Mouse (Mus musculus): ENCODE measurements at regions not wholly inside any gene's neighbourhood (a gene's known extent, or its start where the extent isn't known, plus 50 kb on each side); places are given as distances from the start of the nearest gene placed in this dataset.

GRCm38 (mm10) chr9:41600778-41601177, 439.3 kb upstream of the Ubash3b start:
- Histone ChIP-seq H3K9me3 (ENCODE audit: control insufficient read depth, low read length) (no peaks in the 10 kb centered on the region), H3K4me3 (replicated peaks; ENCODE audit: low read length) (no peak overlapping the region), H3K36me3 (ENCODE audit: control insufficient read depth, insufficient read depth, low read length) (peaks cover 3% of the 10 kb centered on the region; the same call in 1 of the 2 replicates), H3K4me2 (replicated peaks; ENCODE audit: low read depth, low read length, severe bottlenecking) (no peak overlapping the region), H3K9ac (ENCODE audit: low read depth, low read length, severe bottlenecking) (no peak overlapping the region), H3K27ac (replicated peaks; ENCODE audit: low read depth, low read length) (no peak overlapping the region), H3K4me1 (ENCODE audit: control insufficient read depth, insufficient read depth, low read length) (peaks cover 19% of the 10 kb centered on the region), H3K27me3 (ENCODE audit: control insufficient read depth, insufficient read depth, low read length) (no peaks in the 10 kb centered on the region)
- no peak for DNase-seq (ENCODE audit: low spot score)
- no peak for ATAC-seq (ENCODE audit: low FRiP score, low read depth)
- WGBS = 69% methylated on average over 3 of the region's 3 CpGs
- TF ChIP-seq POLR2A (IDR thresholded peaks at IDR 0.05; ENCODE audit: borderline replicate concordance, extremely low read depth, insufficient read depth, insufficient read length) = no peak

GRCm38 (mm10) chr9:41599874-41600273, 438.4 kb upstream of the Ubash3b start:
- peaks cover 23% of the 10 kb centered on the region for H3K4me1 ChIP-seq (ENCODE audit: control insufficient read depth, insufficient read depth, low read length)
- H3K27ac ChIP-seq (replicated peaks; ENCODE audit: low read depth, low read length) = no peak overlapping the region
- no peak overlapping the region for H3K9ac ChIP-seq (ENCODE audit: low read depth, low read length, severe bottlenecking)
- H3K36me3 ChIP-seq (ENCODE audit: control insufficient read depth, insufficient read depth, low read length) = peaks cover 3% of the 10 kb centered on the region; the same call in 1 of the 2 replicates
- no peaks in the 10 kb centered on the region for H3K9me3 ChIP-seq (ENCODE audit: control insufficient read depth, low read length)
- no peak for TF ChIP-seq POLR2A (IDR thresholded peaks at IDR 0.05; ENCODE audit: borderline replicate concordance, extremely low read depth, insufficient read depth, insufficient read length)
- no peak for ATAC-seq (ENCODE audit: low FRiP score, low read depth)
- no peak overlapping the region for H3K4me3 ChIP-seq (replicated peaks; ENCODE audit: low read length)
- 18% methylated on average over 1 of the region's 1 CpGs for WGBS
- no peak for DNase-seq (ENCODE audit: low spot score)
- H3K27me3 ChIP-seq (ENCODE audit: control insufficient read depth, insufficient read depth, low read length) = no peaks in the 10 kb centered on the region
- no peak overlapping the region for H3K4me2 ChIP-seq (replicated peaks; ENCODE audit: low read depth, low read length, severe bottlenecking)

DNA sequence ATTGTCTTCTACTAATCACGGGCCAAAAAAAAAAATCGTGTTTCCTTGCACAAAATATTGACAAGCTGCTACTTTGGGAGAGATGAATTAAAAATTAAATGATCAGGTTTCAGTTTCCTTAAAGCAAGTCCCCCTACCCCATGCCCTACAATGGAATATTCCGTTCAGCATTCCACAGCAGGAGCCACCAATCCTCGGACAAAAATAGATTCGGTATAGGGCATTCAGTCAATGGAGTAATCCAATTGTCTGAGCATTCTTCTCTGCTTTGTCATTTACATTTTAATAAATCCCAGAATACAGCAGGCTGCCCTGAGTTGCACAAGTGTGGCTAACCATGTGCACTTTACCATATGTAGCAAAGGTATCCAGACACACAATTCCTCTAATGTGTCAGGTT, 434.3 kb upstream of the Ubash3b start:
- TF ChIP-seq POLR2A (IDR thresholded peaks at IDR 0.05; ENCODE audit: borderline replicate concordance, extremely low read depth, insufficient read depth, insufficient read length) = no peak
- H3K9me3 ChIP-seq (ENCODE audit: control insufficient read depth, low read length) = no peaks in the 10 kb centered on the region
- H3K27ac ChIP-seq (replicated peaks; ENCODE audit: low read depth, low read length) = 0 out of 2 replicates have a peak overlapping the region, but pooled peaks have one; percentile 22
- no peak overlapping the region for H3K9ac ChIP-seq (ENCODE audit: low read depth, low read length, severe bottlenecking)
- DNase-seq (ENCODE audit: low spot score) (peak; percentile 70), ATAC-seq (ENCODE audit: low FRiP score, low read depth) (no peak)
- H3K36me3 ChIP-seq (ENCODE audit: control insufficient read depth, insufficient read depth, low read length) = peaks cover 25% of the 10 kb centered on the region
- no peak overlapping the region for H3K4me3 ChIP-seq (replicated peaks; ENCODE audit: low read length)
- H3K4me1 ChIP-seq (ENCODE audit: control insufficient read depth, insufficient read depth, low read length) = peaks cover 23% of the 10 kb centered on the region
- H3K4me2 ChIP-seq (replicated peaks; ENCODE audit: low read depth, low read length, severe bottlenecking) = no peak overlapping the region
- WGBS = 51% methylated on average over 5 of the region's 5 CpGs
- H3K27me3 ChIP-seq (ENCODE audit: control insufficient read depth, insufficient read depth, low read length) = no peaks in the 10 kb centered on the region

DNA sequence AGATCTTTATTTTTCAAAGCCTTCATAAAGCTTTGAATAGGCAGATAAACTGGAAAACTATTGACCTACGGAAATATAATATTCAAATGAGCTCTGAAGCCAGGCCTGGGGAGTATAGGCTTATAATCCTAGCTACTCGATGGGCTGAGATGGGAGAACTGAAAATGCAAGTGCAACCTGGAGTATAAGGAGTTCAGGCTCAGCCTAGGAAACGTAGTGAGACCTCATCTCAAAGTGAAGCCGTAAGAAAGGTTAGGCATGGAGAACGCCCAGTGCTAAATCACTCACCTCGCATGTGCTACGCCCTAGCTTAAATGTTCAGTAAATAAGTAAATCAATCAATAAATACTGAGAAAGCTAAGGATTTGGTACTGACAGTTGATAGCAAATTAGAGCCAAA, 432.5 kb upstream of the Ubash3b start:
- Histone ChIP-seq H3K4me3 (replicated peaks; ENCODE audit: low read length) (no peak overlapping the region), H3K27me3 (ENCODE audit: control insufficient read depth, insufficient read depth, low read length) (no peaks in the 10 kb centered on the region), H3K9ac (ENCODE audit: low read depth, low read length, severe bottlenecking) (no peak overlapping the region), H3K36me3 (ENCODE audit: control insufficient read depth, insufficient read depth, low read length) (peaks cover 43% of the 10 kb centered on the region), H3K27ac (replicated peaks; ENCODE audit: low read depth, low read length) (no peak overlapping the region), H3K4me1 (ENCODE audit: control insufficient read depth, insufficient read depth, low read length) (peaks cover 28% of the 10 kb centered on the region), H3K4me2 (replicated peaks; ENCODE audit: low read depth, low read length, severe bottlenecking) (no peak overlapping the region), H3K9me3 (ENCODE audit: control insufficient read depth, low read length) (no peaks in the 10 kb centered on the region)
- 79% methylated on average over 7 of the region's 7 CpGs for WGBS
- TF ChIP-seq POLR2A (IDR thresholded peaks at IDR 0.05; ENCODE audit: borderline replicate concordance, extremely low read depth, insufficient read depth, insufficient read length) = no peak
- ATAC-seq (ENCODE audit: low FRiP score, low read depth) (no peak), DNase-seq (ENCODE audit: low spot score) (no peak)

GRCm38 (mm10) chr9:41592900-41593690, 431.6 kb upstream of the Ubash3b start:
- Histone ChIP-seq H3K36me3 (ENCODE audit: control insufficient read depth, insufficient read depth, low read length) (peaks cover 51% of the 10 kb centered on the region), H3K27ac (replicated peaks; ENCODE audit: low read depth, low read length) (no peak overlapping the region), H3K4me2 (replicated peaks; ENCODE audit: low read depth, low read length, severe bottlenecking) (no peak overlapping the region), H3K9me3 (ENCODE audit: control insufficient read depth, low read length) (no peaks in the 10 kb centered on the region), H3K4me3 (replicated peaks; ENCODE audit: low read length) (no peak overlapping the region), H3K9ac (ENCODE audit: low read depth, low read length, severe bottlenecking) (no peak overlapping the region), H3K4me1 (ENCODE audit: control insufficient read depth, insufficient read depth, low read length) (peaks cover 35% of the 10 kb centered on the region), H3K27me3 (ENCODE audit: control insufficient read depth, insufficient read depth, low read length) (no peaks in the 10 kb centered on the region)
- DNase-seq (ENCODE audit: low spot score) (no peak), ATAC-seq (ENCODE audit: low FRiP score, low read depth) (no peak)
- no peak for TF ChIP-seq POLR2A (IDR thresholded peaks at IDR 0.05; ENCODE audit: borderline replicate concordance, extremely low read depth, insufficient read depth, insufficient read length)
- 85% methylated on average over 4 of the region's 4 CpGs for WGBS

Measured in limb, embryonic 14.5 days (tissue).